Mouse (Mus musculus): ENCODE measurements around the gene Bcl7c. TPM values are rescaled to one million over a fixed set of nuclear protein-coding genes. Genes with fewer than 3 reads are reported as not detected.

Gene Bcl7c
- polyA plus RNA-seq, 1 experiment from 2014 or later = 65.9 TPM

GRCm38 (mm10) chr7:127680541-127680940 is 28.2 kb downstream of the Bcl7c start:
- no peaks in the 10 kb centered on the region for H3K4me1 ChIP-seq (ENCODE audit: control insufficient read depth, insufficient read depth, low read length)
- H3K36me3 ChIP-seq (ENCODE audit: control insufficient read depth, insufficient read depth, low read length) = peaks cover 3% of the 10 kb centered on the region; the same call in 1 of the 2 replicates
- H3K4me2 ChIP-seq (replicated peaks; ENCODE audit: low read depth, low read length) = no peak overlapping the region
- H3K27me3 ChIP-seq (ENCODE audit: control insufficient read depth, insufficient read depth, low read length) = no peaks in the 10 kb centered on the region
- no peak overlapping the region for H3K9ac ChIP-seq (ENCODE audit: low read depth, low read length)
- no peak overlapping the region for H3K4me3 ChIP-seq (ENCODE audit: low read length)
- WGBS = 90% methylated on average over 13 of the region's 13 CpGs
- no peaks in the 10 kb centered on the region for H3K9me3 ChIP-seq (ENCODE audit: control insufficient read depth, low read length)
- no peak for ATAC-seq (ENCODE audit: low FRiP score, low TSS enrichment)
- no peak overlapping the region for H3K27ac ChIP-seq (ENCODE audit: low read depth, low read length)

GRCm38 (mm10) chr7:127678811-127679210 is 29.9 kb downstream of the Bcl7c start:
- no peak overlapping the region for H3K27ac ChIP-seq (ENCODE audit: low read depth, low read length)
- WGBS = 87% methylated on average over 2 of the region's 2 CpGs
- no peaks in the 10 kb centered on the region for H3K27me3 ChIP-seq (ENCODE audit: control insufficient read depth, insufficient read depth, low read length)
- no peak overlapping the region for H3K9ac ChIP-seq (ENCODE audit: low read depth, low read length)
- ATAC-seq (ENCODE audit: low FRiP score, low TSS enrichment) = no peak
- H3K4me1 ChIP-seq (ENCODE audit: control insufficient read depth, insufficient read depth, low read length) = no peaks in the 10 kb centered on the region
- no peak overlapping the region for H3K4me2 ChIP-seq (replicated peaks; ENCODE audit: low read depth, low read length)
- H3K36me3 ChIP-seq (ENCODE audit: control insufficient read depth, insufficient read depth, low read length) = peaks cover 3% of the 10 kb centered on the region; the same call in 1 of the 2 replicates
- H3K4me3 ChIP-seq (ENCODE audit: low read length) = no peak overlapping the region
- no peaks in the 10 kb centered on the region for H3K9me3 ChIP-seq (ENCODE audit: control insufficient read depth, low read length)

DNA sequence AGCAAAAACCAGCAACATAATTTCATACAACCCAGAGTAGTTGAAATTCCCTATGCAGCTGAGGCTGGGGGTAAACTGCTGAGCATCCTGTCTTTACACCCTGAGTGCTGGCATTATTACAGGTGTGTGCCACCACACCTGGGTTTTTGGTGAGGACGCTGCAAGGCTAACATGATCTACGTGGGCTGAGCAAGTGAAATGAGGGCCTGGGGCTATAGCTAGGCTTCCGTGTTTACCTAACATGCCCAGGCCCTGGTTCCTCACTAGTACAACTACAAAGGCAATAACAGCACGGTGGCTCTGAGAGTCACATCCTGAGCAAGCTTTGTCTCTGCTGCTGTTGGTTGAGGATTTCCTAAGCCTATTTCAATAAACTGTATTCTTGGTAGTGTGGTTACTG is 31.1 kb downstream of the Bcl7c start:
- Histone ChIP-seq H3K9ac (ENCODE audit: low read depth, low read length) (no peak overlapping the region), H3K36me3 (ENCODE audit: control insufficient read depth, insufficient read depth, low read length) (peaks cover 3% of the 10 kb centered on the region; the same call in 1 of the 2 replicates), H3K4me1 (ENCODE audit: control insufficient read depth, insufficient read depth, low read length) (no peaks in the 10 kb centered on the region), H3K27ac (ENCODE audit: low read depth, low read length) (no peak overlapping the region), H3K4me2 (replicated peaks; ENCODE audit: low read depth, low read length) (no peak overlapping the region), H3K9me3 (ENCODE audit: control insufficient read depth, low read length) (no peaks in the 10 kb centered on the region), H3K4me3 (ENCODE audit: low read length) (no peak overlapping the region), H3K27me3 (ENCODE audit: control insufficient read depth, insufficient read depth, low read length) (no peaks in the 10 kb centered on the region)
- no peak for ATAC-seq (ENCODE audit: low FRiP score, low TSS enrichment)
- WGBS = 93% methylated on average over 4 of the region's 4 CpGs

DNA sequence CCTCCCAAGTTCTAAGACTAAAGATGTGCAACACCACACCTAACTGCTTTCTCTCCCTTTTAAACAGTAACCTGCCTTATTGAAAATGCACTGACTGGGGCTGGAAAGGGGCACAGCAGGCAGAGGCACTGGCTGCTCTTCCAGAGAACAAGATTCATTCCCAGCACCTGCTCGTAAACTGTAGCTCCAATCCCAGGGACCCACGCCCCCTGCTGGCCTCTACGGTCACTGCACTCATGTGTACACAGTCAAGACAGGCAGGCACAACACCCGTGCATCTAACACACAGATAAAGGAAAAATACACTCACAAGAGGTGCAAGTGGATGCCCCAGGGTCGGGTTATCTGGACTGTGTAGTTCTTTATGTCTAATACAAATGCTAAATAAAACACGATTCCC is 31.7 kb downstream of the Bcl7c start:
- ATAC-seq (ENCODE audit: low FRiP score, low TSS enrichment) = no peak
- Histone ChIP-seq H3K9ac (ENCODE audit: low read depth, low read length) (no peak overlapping the region), H3K9me3 (ENCODE audit: control insufficient read depth, low read length) (no peaks in the 10 kb centered on the region), H3K27me3 (ENCODE audit: control insufficient read depth, insufficient read depth, low read length) (no peaks in the 10 kb centered on the region), H3K4me3 (ENCODE audit: low read length) (no peak overlapping the region), H3K27ac (ENCODE audit: low read depth, low read length) (no peak overlapping the region), H3K4me1 (ENCODE audit: control insufficient read depth, insufficient read depth, low read length) (no peaks in the 10 kb centered on the region), H3K4me2 (replicated peaks; ENCODE audit: low read depth, low read length) (no peak overlapping the region), H3K36me3 (ENCODE audit: control insufficient read depth, insufficient read depth, low read length) (peaks cover 3% of the 10 kb centered on the region; the same call in 1 of the 2 replicates)
- 69% methylated on average over 6 of the region's 6 CpGs for WGBS

DNA sequence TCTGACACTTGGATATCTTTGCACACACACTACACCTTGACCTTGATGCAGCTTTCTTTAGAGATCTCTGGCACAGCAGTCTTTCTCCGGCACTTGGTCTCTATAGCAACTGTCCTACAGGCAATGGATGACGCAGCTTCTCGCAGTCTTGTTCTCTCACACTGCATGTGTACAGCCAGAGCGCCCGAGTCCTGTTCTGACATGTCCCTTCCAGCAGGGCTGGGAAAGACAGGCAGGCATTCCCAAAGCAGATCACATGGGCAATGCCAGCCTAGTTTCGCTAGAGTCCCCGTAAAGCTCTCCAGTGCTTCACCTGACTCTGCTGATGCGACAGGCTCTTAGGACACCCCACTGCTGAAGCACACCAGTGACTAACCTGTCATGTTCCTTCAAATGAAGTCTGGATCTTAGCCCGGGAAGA is 33.3 kb downstream of the Bcl7c start:
- WGBS = 83% methylated on average over 9 of the region's 9 CpGs
- no peaks in the 10 kb centered on the region for H3K36me3 ChIP-seq (ENCODE audit: control insufficient read depth, insufficient read depth, low read length)
- no peaks in the 10 kb centered on the region for H3K4me1 ChIP-seq (ENCODE audit: control insufficient read depth, insufficient read depth, low read length)
- no peak overlapping the region for H3K9ac ChIP-seq (ENCODE audit: low read depth, low read length)
- H3K27ac ChIP-seq (ENCODE audit: low read depth, low read length) = no peak overlapping the region
- H3K9me3 ChIP-seq (ENCODE audit: control insufficient read depth, low read length) = no peaks in the 10 kb centered on the region
- no peak overlapping the region for H3K4me3 ChIP-seq (ENCODE audit: low read length)
- H3K27me3 ChIP-seq (ENCODE audit: control insufficient read depth, insufficient read depth, low read length) = no peaks in the 10 kb centered on the region
- H3K4me2 ChIP-seq (replicated peaks; ENCODE audit: low read depth, low read length) = no peak overlapping the region
- ATAC-seq (ENCODE audit: low FRiP score, low TSS enrichment) = 0 out of 2 replicates have a peak, but pooled peaks have one; percentile 34

GRCm38 (mm10) chr7:127674977-127675376 is 33.8 kb downstream of the Bcl7c start:
- H3K27ac ChIP-seq (ENCODE audit: low read depth, low read length) = no peak overlapping the region
- H3K9me3 ChIP-seq (ENCODE audit: control insufficient read depth, low read length) = no peaks in the 10 kb centered on the region
- no peak overlapping the region for H3K9ac ChIP-seq (ENCODE audit: low read depth, low read length)
- H3K4me2 ChIP-seq (replicated peaks; ENCODE audit: low read depth, low read length) = no peak overlapping the region
- no peaks in the 10 kb centered on the region for H3K4me1 ChIP-seq (ENCODE audit: control insufficient read depth, insufficient read depth, low read length)
- H3K36me3 ChIP-seq (ENCODE audit: control insufficient read depth, insufficient read depth, low read length) = no peaks in the 10 kb centered on the region
- 4% methylated on average over 5 of the region's 5 CpGs for WGBS
- no peak overlapping the region for H3K4me3 ChIP-seq (ENCODE audit: low read length)
- peak; percentile 67 for ATAC-seq (ENCODE audit: low FRiP score, low TSS enrichment)
- H3K27me3 ChIP-seq (ENCODE audit: control insufficient read depth, insufficient read depth, low read length) = no peaks in the 10 kb centered on the region

GRCm38 (mm10) chr7:127672776-127673175 is 36.0 kb downstream of the Bcl7c start:
- Histone ChIP-seq H3K27me3 (ENCODE audit: control insufficient read depth, insufficient read depth, low read length) (no peaks in the 10 kb centered on the region), H3K4me1 (ENCODE audit: control insufficient read depth, insufficient read depth, low read length) (no peaks in the 10 kb centered on the region), H3K27ac (ENCODE audit: low read depth, low read length) (no peak overlapping the region), H3K9ac (ENCODE audit: low read depth, low read length) (no peak overlapping the region), H3K9me3 (ENCODE audit: control insufficient read depth, low read length) (no peaks in the 10 kb centered on the region), H3K4me2 (replicated peaks; ENCODE audit: low read depth, low read length) (no peak overlapping the region), H3K4me3 (ENCODE audit: low read length) (no peak overlapping the region), H3K36me3 (ENCODE audit: control insufficient read depth, insufficient read depth, low read length) (no peaks in the 10 kb centered on the region)
- no peak for ATAC-seq (ENCODE audit: low FRiP score, low TSS enrichment)
- 69% methylated on average over 4 of the region's 4 CpGs for whole genome bisulfite sequencing

GRCm38 (mm10) chr7:127671880-127672774 is 36.6 kb downstream of the Bcl7c start:
- Histone ChIP-seq H3K4me3 (ENCODE audit: low read length) (no peak overlapping the region), H3K27ac (ENCODE audit: low read depth, low read length) (no peak overlapping the region), H3K27me3 (ENCODE audit: control insufficient read depth, insufficient read depth, low read length) (no peaks in the 10 kb centered on the region), H3K9ac (ENCODE audit: low read depth, low read length) (no peak overlapping the region), H3K9me3 (ENCODE audit: control insufficient read depth, low read length) (no peaks in the 10 kb centered on the region), H3K4me2 (replicated peaks; ENCODE audit: low read depth, low read length) (no peak overlapping the region), H3K36me3 (ENCODE audit: control insufficient read depth, insufficient read depth, low read length) (no peaks in the 10 kb centered on the region), H3K4me1 (ENCODE audit: control insufficient read depth, insufficient read depth, low read length) (no peaks in the 10 kb centered on the region)
- WGBS = 56% methylated on average over 11 of the region's 11 CpGs
- ATAC-seq (ENCODE audit: low FRiP score, low TSS enrichment) = no peak

DNA sequence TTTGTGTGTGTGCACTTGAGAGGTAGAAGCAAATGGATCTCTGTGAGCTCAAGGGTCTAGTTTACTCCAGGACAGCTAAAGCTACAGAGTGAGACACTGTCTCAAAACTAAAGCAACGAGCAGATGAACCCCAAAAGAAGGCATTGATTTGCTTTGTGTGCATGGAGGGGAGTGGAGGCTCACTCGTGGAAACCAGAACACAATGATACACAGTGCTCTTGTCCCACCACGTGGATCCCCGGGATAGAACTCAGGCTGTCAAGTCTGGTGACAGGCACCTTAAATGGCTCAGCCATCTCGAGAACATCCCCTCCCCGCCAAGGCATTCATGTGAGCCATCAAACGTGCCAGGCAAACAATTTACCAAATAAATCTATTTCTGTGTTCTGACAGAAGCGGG is 41.6 kb downstream of the Bcl7c start:
- Histone ChIP-seq H3K27ac (ENCODE audit: low read depth, low read length) (no peak overlapping the region), H3K4me1 (ENCODE audit: control insufficient read depth, insufficient read depth, low read length) (no peaks in the 10 kb centered on the region), H3K4me2 (replicated peaks; ENCODE audit: low read depth, low read length) (no peak overlapping the region), H3K9me3 (ENCODE audit: control insufficient read depth, low read length) (no peaks in the 10 kb centered on the region), H3K36me3 (ENCODE audit: control insufficient read depth, insufficient read depth, low read length) (peaks cover 12% of the 10 kb centered on the region; the same call in 1 of the 2 replicates), H3K4me3 (ENCODE audit: low read length) (no peak overlapping the region), H3K27me3 (ENCODE audit: control insufficient read depth, insufficient read depth, low read length) (no peaks in the 10 kb centered on the region), H3K9ac (ENCODE audit: low read depth, low read length) (no peak overlapping the region)
- 85% methylated on average over 8 of the region's 8 CpGs for WGBS
- ATAC-seq (ENCODE audit: low FRiP score, low TSS enrichment) = no peak

All from kidney, embryonic 14.5 days (tissue).